Mouse (Mus musculus): Measurements from ENCODE around the gene Calcb. TPM values are rescaled to one million over a fixed set of nuclear protein-coding genes. Genes with fewer than 3 reads are reported as not detected.

The Calcb gene
- polyA plus RNA-seq, 1 experiment from 2014 or later: not detected

- DNase-seq (ENCODE audit: low spot score, missing footprints) (no peak), ATAC-seq (ENCODE audit: low FRiP score) (no peak)
- Histone ChIP-seq H3K4me3 (ENCODE audit: low read depth, low read length) (no peak overlapping the region), H3K27ac (ENCODE audit: low read depth, low read length) (no peak overlapping the region), H3K4me1 (ENCODE audit: control insufficient read depth, insufficient read depth, low read length) (0 out of 2 replicates have a peak, but pooled peaks cover 4% of the 10 kb centered on the region), H3K9ac (ENCODE audit: low read length) (no peak overlapping the region), H3K27me3 (ENCODE audit: control insufficient read depth, insufficient read depth, low read length) (peaks cover 3% of the 10 kb centered on the region; the same call in 1 of the 2 replicates), H3K4me2 (no peak overlapping the region), H3K36me3 (ENCODE audit: control insufficient read depth, insufficient read depth, low read length) (no peaks in the 10 kb centered on the region), H3K9me3 (ENCODE audit: control insufficient read depth, low read length) (no peaks in the 10 kb centered on the region)
- WGBS: 67% methylated on average over 3 of the region's 3 CpGs
Measured at GRCm38 (mm10) chr7:114744639-114745245, 26.3 kb downstream of the Calcb start.

GRCm38 (mm10) chr7:114745481-114746271 lies 27.2 kb downstream of the Calcb start:
- DNase-seq (ENCODE audit: low spot score, missing footprints) (no peak), ATAC-seq (ENCODE audit: low FRiP score) (peak; percentile 78)
- peak overlapping the region; percentile 62 for H3K4me2 ChIP-seq
- H3K27ac ChIP-seq (ENCODE audit: low read depth, low read length): no peak overlapping the region
- H3K4me3 ChIP-seq (ENCODE audit: low read depth, low read length): peak overlapping the region; percentile 30
- no peaks in the 10 kb centered on the region for H3K9me3 ChIP-seq (ENCODE audit: control insufficient read depth, low read length)
- H3K9ac ChIP-seq (ENCODE audit: low read length): peak overlapping the region; percentile 39
- 0 out of 2 replicates have a peak, but pooled peaks cover 4% of the 10 kb centered on the region for H3K4me1 ChIP-seq (ENCODE audit: control insufficient read depth, insufficient read depth, low read length)
- 5% methylated on average over 34 of the region's 34 CpGs for WGBS
- peaks cover 3% of the 10 kb centered on the region; the same call in 1 of the 2 replicates for H3K27me3 ChIP-seq (ENCODE audit: control insufficient read depth, insufficient read depth, low read length)
- H3K36me3 ChIP-seq (ENCODE audit: control insufficient read depth, insufficient read depth, low read length): no peaks in the 10 kb centered on the region

GRCm38 (mm10) chr7:114747596-114747995 lies 29.2 kb downstream of the Calcb start:
- Histone ChIP-seq H3K27me3 (ENCODE audit: control insufficient read depth, insufficient read depth, low read length) (peaks cover 3% of the 10 kb centered on the region; the same call in 1 of the 2 replicates), H3K27ac (ENCODE audit: low read depth, low read length) (no peak overlapping the region), H3K9me3 (ENCODE audit: control insufficient read depth, low read length) (no peaks in the 10 kb centered on the region), H3K4me3 (ENCODE audit: low read depth, low read length) (no peak overlapping the region), H3K9ac (ENCODE audit: low read length) (no peak overlapping the region), H3K36me3 (ENCODE audit: control insufficient read depth, insufficient read depth, low read length) (no peaks in the 10 kb centered on the region), H3K4me1 (ENCODE audit: control insufficient read depth, insufficient read depth, low read length) (0 out of 2 replicates have a peak, but pooled peaks cover 4% of the 10 kb centered on the region), H3K4me2 (no peak overlapping the region)
- ATAC-seq (ENCODE audit: low FRiP score) (no peak), DNase-seq (ENCODE audit: low spot score, missing footprints) (no peak)
- 61% methylated on average over 3 of the region's 3 CpGs for WGBS

GRCm38 (mm10) chr7:114748239-114748638 lies 29.8 kb downstream of the Calcb start:
- Histone ChIP-seq H3K4me2 (no peak overlapping the region), H3K9me3 (ENCODE audit: control insufficient read depth, low read length) (no peaks in the 10 kb centered on the region), H3K4me3 (ENCODE audit: low read depth, low read length) (no peak overlapping the region), H3K9ac (ENCODE audit: low read length) (no peak overlapping the region), H3K27me3 (ENCODE audit: control insufficient read depth, insufficient read depth, low read length) (peaks cover 3% of the 10 kb centered on the region; the same call in 1 of the 2 replicates), H3K36me3 (ENCODE audit: control insufficient read depth, insufficient read depth, low read length) (no peaks in the 10 kb centered on the region), H3K4me1 (ENCODE audit: control insufficient read depth, insufficient read depth, low read length) (0 out of 2 replicates have a peak, but pooled peaks cover 4% of the 10 kb centered on the region), H3K27ac (ENCODE audit: low read depth, low read length) (no peak overlapping the region)
- no peak for ATAC-seq (ENCODE audit: low FRiP score)
- WGBS: 58% methylated on average over 4 of the region's 4 CpGs
- no peak for DNase-seq (ENCODE audit: low spot score, missing footprints)

- H3K9ac ChIP-seq (ENCODE audit: low read length): no peak overlapping the region
- no peak overlapping the region for H3K27ac ChIP-seq (ENCODE audit: low read depth, low read length)
- WGBS: 63% methylated on average over 2 of the region's 2 CpGs
- H3K27me3 ChIP-seq (ENCODE audit: control insufficient read depth, insufficient read depth, low read length): no peaks in the 10 kb centered on the region
- H3K4me1 ChIP-seq (ENCODE audit: control insufficient read depth, insufficient read depth, low read length): no peaks in the 10 kb centered on the region
- no peaks in the 10 kb centered on the region for H3K9me3 ChIP-seq (ENCODE audit: control insufficient read depth, low read length)
- no peak overlapping the region for H3K4me3 ChIP-seq (ENCODE audit: low read depth, low read length)
- DNase-seq (ENCODE audit: low spot score, missing footprints) (no peak), ATAC-seq (ENCODE audit: low FRiP score) (peak; percentile 30; the same call in 1 of the 2 replicates)
- no peak overlapping the region for H3K4me2 ChIP-seq
- no peaks in the 10 kb centered on the region for H3K36me3 ChIP-seq (ENCODE audit: control insufficient read depth, insufficient read depth, low read length)
Measured at GRCm38 (mm10) chr7:114753471-114753870, 35.0 kb downstream of the Calcb start.

- Histone ChIP-seq H3K4me3 (ENCODE audit: low read depth, low read length) (no peak overlapping the region), H3K9me3 (ENCODE audit: control insufficient read depth, low read length) (no peaks in the 10 kb centered on the region), H3K4me2 (no peak overlapping the region), H3K9ac (ENCODE audit: low read length) (no peak overlapping the region), H3K4me1 (ENCODE audit: control insufficient read depth, insufficient read depth, low read length) (no peaks in the 10 kb centered on the region), H3K36me3 (ENCODE audit: control insufficient read depth, insufficient read depth, low read length) (no peaks in the 10 kb centered on the region), H3K27ac (ENCODE audit: low read depth, low read length) (no peak overlapping the region), H3K27me3 (ENCODE audit: control insufficient read depth, insufficient read depth, low read length) (no peaks in the 10 kb centered on the region)
- DNase-seq (ENCODE audit: low spot score, missing footprints) (no peak), ATAC-seq (ENCODE audit: low FRiP score) (no peak)
- 51% methylated on average over 1 of the region's 1 CpGs for WGBS
Measured at GRCm38 (mm10) chr7:114754196-114754595, 35.8 kb downstream of the Calcb start.

GRCm38 (mm10) chr7:114754626-114755025 lies 36.2 kb downstream of the Calcb start:
- no peak for DNase-seq (ENCODE audit: low spot score, missing footprints)
- Histone ChIP-seq H3K36me3 (ENCODE audit: control insufficient read depth, insufficient read depth, low read length) (no peaks in the 10 kb centered on the region), H3K27ac (ENCODE audit: low read depth, low read length) (no peak overlapping the region), H3K9me3 (ENCODE audit: control insufficient read depth, low read length) (no peaks in the 10 kb centered on the region), H3K4me2 (no peak overlapping the region), H3K27me3 (ENCODE audit: control insufficient read depth, insufficient read depth, low read length) (no peaks in the 10 kb centered on the region), H3K9ac (ENCODE audit: low read length) (no peak overlapping the region), H3K4me3 (ENCODE audit: low read depth, low read length) (no peak overlapping the region), H3K4me1 (ENCODE audit: control insufficient read depth, insufficient read depth, low read length) (no peaks in the 10 kb centered on the region)
- WGBS: 90% methylated on average over 8 of the region's 8 CpGs
- ATAC-seq (ENCODE audit: low FRiP score): no peak

- no peak overlapping the region for H3K4me2 ChIP-seq
- H3K27ac ChIP-seq (ENCODE audit: low read depth, low read length): no peak overlapping the region
- H3K9ac ChIP-seq (ENCODE audit: low read length): no peak overlapping the region
- no peak for ATAC-seq (ENCODE audit: low FRiP score)
- no peaks in the 10 kb centered on the region for H3K9me3 ChIP-seq (ENCODE audit: control insufficient read depth, low read length)
- H3K4me1 ChIP-seq (ENCODE audit: control insufficient read depth, insufficient read depth, low read length): no peaks in the 10 kb centered on the region
- 81% methylated on average over 2 of the region's 2 CpGs for WGBS
- H3K36me3 ChIP-seq (ENCODE audit: control insufficient read depth, insufficient read depth, low read length): no peaks in the 10 kb centered on the region
- DNase-seq (ENCODE audit: low spot score, missing footprints): no peak
- H3K4me3 ChIP-seq (ENCODE audit: low read depth, low read length): no peak overlapping the region
- H3K27me3 ChIP-seq (ENCODE audit: control insufficient read depth, insufficient read depth, low read length): no peaks in the 10 kb centered on the region
Measured at GRCm38 (mm10) chr7:114762660-114763059, 44.2 kb downstream of the Calcb start.

GRCm38 (mm10) chr7:114765273-114765672 lies 46.8 kb downstream of the Calcb start:
- H3K36me3 ChIP-seq (ENCODE audit: control insufficient read depth, insufficient read depth, low read length): no peaks in the 10 kb centered on the region
- ATAC-seq (ENCODE audit: low FRiP score): no peak
- no peak for DNase-seq (ENCODE audit: low spot score, missing footprints)
- H3K27ac ChIP-seq (ENCODE audit: low read depth, low read length): no peak overlapping the region
- no peaks in the 10 kb centered on the region for H3K4me1 ChIP-seq (ENCODE audit: control insufficient read depth, insufficient read depth, low read length)
- WGBS: 86% methylated on average over 3 of the region's 3 CpGs
- H3K4me3 ChIP-seq (ENCODE audit: low read depth, low read length): no peak overlapping the region
- H3K27me3 ChIP-seq (ENCODE audit: control insufficient read depth, insufficient read depth, low read length): no peaks in the 10 kb centered on the region
- no peak overlapping the region for H3K4me2 ChIP-seq
- H3K9ac ChIP-seq (ENCODE audit: low read length): no peak overlapping the region
- no peaks in the 10 kb centered on the region for H3K9me3 ChIP-seq (ENCODE audit: control insufficient read depth, low read length)
